Mouse (Mus musculus) CH12.LX (cell line): ENCODE data around the gene Nos1.

Experiments used
- CTCF ChIP-seq, 2 experiments: IDR thresholded peaks in 1 of 2; conservative IDR thresholded peaks in 1 of 2; 2 replicates each; pipeline ENCODE4 v1.5.1; 2011 to 2012; ENCODE audit warnings: low read depth in 2 of 2, low read length in 2 of 2, improper control_type of control experiment in 1 of 2, inconsistent platforms in 1 of 2, mild to moderate bottlenecking in 1 of 2, moderate library complexity in 1 of 2
- EP300 ChIP-seq: IDR thresholded peaks from 2 replicates; pipeline ENCODE4 v1.6.1; 2011; ENCODE audit warnings: low read length, improper control_type of control experiment
- MAX ChIP-seq: IDR thresholded peaks from 2 replicates; pipeline ENCODE4 v1.6.1; 2011; ENCODE audit warnings: low read length, improper control_type of control experiment
- MAZ ChIP-seq: IDR thresholded peaks from 2 replicates; pipeline ENCODE4 v1.6.1; 2012; ENCODE audit warnings: low read depth, mild to moderate bottlenecking, inconsistent platforms, low read length, improper control_type of control experiment, moderate library complexity
- POLR2A ChIP-seq: IDR thresholded peaks from 2 replicates; pipeline ENCODE4 v1.6.1; 2011; ENCODE audit warnings: low read depth, mild to moderate bottlenecking, improper control_type of control experiment, low read length
- RAD21 ChIP-seq: IDR thresholded peaks from 2 replicates; pipeline ENCODE4 v1.6.1; 2011; ENCODE audit warnings: low read depth, mild to moderate bottlenecking, low read length, improper control_type of control experiment, moderate library complexity
- SMC3 ChIP-seq: IDR thresholded peaks from 2 replicates; pipeline ENCODE4 v1.6.1; 2011; ENCODE audit warnings: low read depth, low read length, improper control_type of control experiment
- USF1 ChIP-seq: IDR thresholded peaks from 2 replicates; pipeline ENCODE4 v1.6.1; 2014; ENCODE audit warnings: low read depth, mild to moderate bottlenecking, inconsistent platforms, low read length, improper control_type of control experiment
- USF2 ChIP-seq: conservative IDR thresholded peaks from 2 replicates; pipeline ENCODE4 v1.6.1; 2011; ENCODE audit warnings: low read depth, low read length, improper control_type of control experiment
- ZNF384 ChIP-seq: IDR thresholded peaks from 2 replicates; pipeline ENCODE4 v1.6.1; 2012; ENCODE audit warnings: low read depth, low read length, improper control_type of control experiment, inconsistent platforms

- TF ChIP-seq USF1, result no peak
- peak; percentile 55 to 65 for TF ChIP-seq CTCF (conservative IDR thresholded peaks at IDR 0.05 in 1 of 2, IDR thresholded peaks at IDR 0.05 in 1 of 2; ENCODE audit: low read depth in 2 of 2, low read length in 2 of 2)
- peak; percentile 40 for TF ChIP-seq SMC3
- TF ChIP-seq POLR2A, result no peak
- TF ChIP-seq RAD21, result no peak; the same call in 1 of the 2 replicates
- no peak for TF ChIP-seq EP300
- TF ChIP-seq MAZ, result no peak
- TF ChIP-seq ZNF384, result no peak
- no peak for TF ChIP-seq USF2
- TF ChIP-seq MAX, result no peak
Observed at GRCm38 (mm10) chr5:117916906-117917305, 136.1 kb downstream of the Nos1 start.
